Mouse (Mus musculus) T-helper 1 cell (primary cell): ENCODE results near the gene Dtwd1.
"Not testable (repeated sequence)": the region's sequence is repeated elsewhere in the genome, so short reads cannot be mapped to it uniquely, and the experiment has no call there.

ENCODE experiments used
- in situ Hi-C: fragments of 300-600 bp; cut with MboI, MseI; formaldehyde crosslinking; loops from one replicate; pipeline ENCODE4 v1.15.1; 2025; ENCODE audit warnings: high pct_unique_total_duplicates

The Dtwd1 gene

DNA sequence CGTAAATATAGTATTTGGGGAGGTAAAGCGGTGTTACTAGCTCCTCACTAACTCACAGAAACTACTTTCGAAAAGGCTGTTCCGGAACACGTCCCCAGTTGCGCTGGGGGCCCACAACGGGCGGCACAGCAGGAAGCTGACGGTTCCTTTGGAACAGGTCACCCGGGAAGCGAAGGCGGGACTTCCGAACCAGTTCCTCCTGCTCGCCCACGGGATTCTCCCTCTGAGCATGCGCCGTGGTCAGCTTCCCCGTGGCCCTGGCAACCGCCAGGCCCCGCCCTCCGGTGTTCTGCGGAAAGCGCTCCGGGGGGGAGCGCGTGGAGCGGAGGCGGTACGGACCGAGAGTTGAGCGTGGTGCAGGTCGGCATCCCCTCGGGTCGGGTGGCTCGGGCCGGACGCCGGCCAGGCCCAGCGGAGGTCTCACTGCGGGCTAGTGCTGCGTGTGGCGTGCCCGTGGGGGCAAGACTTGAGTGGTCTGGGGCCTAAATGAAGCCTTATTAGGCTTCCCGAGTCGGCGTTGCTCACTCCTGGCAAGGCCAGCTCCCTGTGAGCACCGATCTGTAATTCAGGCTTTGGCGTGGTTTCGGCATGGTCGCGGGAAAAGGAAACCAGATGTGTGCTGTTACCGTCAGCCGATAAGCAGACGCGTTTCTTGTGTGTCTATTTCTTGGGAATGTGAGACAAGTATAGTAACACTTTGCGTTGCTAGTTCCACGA, at the start of gene Dtwd1, which contains the start of gene Fam227b:
Gene Dtwd1, plus strand, starts transcription at position 287 of the 717 bp plus-strand sequence.
Gene Fam227b, minus strand, starts transcription at position 150 of the 717 bp plus-strand sequence.
- in situ Hi-C loops, result no loop called here

DNA sequence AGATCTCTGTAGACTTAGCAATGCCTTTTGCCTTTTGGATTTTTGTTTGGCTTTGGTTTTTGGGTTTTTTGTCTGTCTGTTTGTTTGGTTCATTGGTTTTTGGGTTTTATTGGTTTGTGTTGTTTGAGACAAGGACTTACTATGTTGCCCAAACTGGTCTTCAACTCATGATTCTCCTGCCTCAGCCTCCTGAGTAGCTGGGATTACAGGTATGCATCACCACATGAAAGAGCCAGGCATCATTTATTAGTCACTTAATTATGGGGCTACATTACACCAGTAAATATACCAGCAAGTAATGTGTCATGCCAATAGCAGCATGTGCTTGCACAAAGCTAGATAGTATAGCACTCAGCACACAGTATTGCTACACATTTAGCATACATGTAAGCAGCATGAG, 4.2 kb upstream of the Dtwd1 start:
- in situ Hi-C loops, result no loop called here

GRCm38 (mm10) chr2:126165277-126166018, 13.5 kb downstream of the Dtwd1 start:
- in situ Hi-C loops, result loop anchor here (10.0 kb wide), 1 partner anchor 189 kb away; no protein-coding TSS in a partner anchor

DNA sequence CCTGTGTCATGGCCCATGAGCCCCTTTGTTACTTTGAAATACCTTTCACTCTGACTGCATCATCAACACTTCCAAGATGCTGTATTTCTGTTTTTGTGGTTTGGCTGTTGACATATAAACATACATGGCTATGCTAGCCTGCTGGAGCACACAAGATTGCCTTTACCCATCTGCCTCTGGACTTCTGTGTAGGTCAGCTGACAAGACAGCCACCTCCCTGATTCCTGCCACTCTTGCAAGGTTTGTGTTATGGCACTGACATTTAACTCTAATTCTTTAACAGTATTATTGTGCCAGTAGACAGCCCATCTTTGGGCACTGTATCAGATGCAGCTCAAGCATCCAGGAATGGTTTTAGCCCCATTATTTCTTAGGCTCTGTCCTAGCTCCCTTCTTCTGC, 14.4 kb downstream of the Dtwd1 start:
- in situ Hi-C loops, result loop anchor here (10.0 kb wide), 1 partner anchor 188 kb away; no protein-coding TSS in a partner anchor

DNA sequence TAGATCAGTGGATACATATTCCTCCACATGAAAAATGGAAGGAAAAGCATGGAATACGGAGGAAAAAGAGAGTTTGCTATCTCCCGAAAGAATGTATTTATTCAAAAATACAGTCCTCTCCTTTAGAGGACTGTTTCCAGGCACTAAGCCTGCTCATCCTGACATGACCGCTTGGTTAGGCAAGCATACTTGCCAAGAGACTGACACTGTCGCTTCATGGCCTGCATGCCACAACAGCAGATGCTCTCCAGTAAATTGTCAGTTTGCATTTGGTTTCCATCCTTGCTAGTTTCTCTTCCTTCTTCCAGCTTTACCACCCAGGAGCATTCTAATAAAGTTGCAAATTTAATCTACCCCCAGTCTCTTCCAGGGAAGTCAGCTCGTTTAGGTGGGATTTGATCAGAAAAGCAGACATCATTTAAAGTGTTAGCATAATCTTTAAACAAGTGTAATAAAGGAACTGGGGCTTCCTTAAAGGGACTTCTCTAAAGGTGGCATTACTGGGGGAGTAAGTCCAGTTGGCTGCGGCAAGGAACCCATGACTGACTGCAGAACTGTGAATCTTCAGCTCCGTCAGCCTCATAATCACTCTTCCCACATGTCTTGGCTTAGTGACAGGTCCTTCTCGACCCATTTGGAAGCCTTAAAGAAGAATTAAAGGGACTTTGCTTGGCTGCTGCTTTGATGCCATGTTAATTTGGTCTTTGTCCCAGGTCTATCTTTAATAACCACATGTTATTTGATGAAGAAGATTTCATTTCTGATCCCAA, 15.1 kb downstream of the Dtwd1 start:
- in situ Hi-C loops, result loop anchor here (10.0 kb wide), 1 partner anchor 188 kb away; no protein-coding TSS in a partner anchor

DNA sequence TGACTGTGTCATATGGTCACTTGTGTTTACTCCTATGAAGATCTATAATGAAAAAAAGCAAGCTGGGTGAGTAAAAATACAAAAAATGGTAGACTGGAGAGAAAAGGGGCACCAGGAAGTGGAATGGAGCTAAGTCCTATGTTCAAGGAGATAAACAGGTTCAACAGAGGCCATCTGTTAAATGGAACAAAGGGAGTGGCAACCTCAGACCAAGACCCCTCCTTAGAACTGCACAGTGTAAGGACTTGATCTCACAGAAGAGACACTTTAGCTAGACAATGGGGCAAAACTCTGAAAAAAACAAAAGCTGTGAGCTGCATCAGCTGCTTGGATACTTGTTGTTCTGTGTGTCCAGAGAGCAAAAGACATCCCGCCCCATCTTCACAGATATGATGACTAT, 19.5 kb downstream of the Dtwd1 start:
- in situ Hi-C loops, result no loop called here

GRCm38 (mm10) chr2:126191306-126191705, 39.4 kb downstream of the Dtwd1 start:
- in situ Hi-C loops, result no loop called here

DNA sequence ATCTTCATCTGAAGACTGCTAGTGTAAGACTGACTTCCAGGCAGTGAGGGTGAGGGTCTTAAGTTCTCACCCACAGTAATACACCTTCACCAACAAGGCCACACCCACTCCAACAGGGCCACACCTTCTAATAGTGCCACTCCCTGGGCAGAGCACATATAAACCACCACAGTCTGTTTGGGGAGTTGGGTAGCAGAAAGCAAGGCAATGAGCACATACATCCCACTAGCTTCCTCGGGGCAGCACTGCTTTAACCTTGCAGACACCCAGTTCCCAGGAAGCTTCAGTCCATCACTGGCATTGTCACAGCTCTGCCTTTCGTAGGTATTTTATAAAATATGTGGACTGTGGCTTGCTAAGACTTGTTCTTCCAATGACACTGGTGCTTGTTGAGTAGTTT, 40.2 kb downstream of the Dtwd1 start:
- in situ Hi-C loops, result no loop called here

DNA sequence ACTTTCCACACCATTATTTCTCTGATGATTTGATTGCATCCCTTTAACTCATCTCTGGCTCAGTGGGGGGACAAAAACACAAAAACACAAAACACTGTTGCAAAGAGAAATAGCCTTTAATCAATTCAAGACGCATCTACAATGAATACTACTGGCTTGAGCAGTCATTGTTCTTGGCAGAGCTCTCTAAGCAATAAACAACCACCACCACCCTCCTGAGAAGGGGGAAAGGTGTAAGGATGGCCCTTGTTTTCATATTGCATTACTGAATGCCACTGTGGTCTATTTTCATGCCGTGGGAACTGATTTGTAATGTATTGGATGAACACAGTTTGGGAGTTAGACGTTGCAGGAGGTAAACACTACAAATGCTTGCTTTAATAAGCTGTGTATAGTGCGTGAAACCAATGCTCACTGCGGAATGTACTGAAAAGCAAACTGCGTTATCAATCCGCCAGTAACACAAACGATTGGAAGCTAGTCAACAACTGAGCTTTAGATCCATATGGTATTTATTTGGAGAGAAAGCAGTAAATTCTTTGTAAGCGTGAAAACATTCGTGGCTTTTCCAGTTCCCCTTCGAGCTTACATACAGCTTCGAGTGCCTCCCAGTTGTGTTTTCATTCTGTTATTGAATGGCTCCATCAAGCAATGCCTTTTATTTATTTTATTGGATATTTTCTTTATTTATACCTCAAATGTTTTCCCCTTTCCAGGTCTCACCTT, 43.9 kb downstream of the Dtwd1 start:
- in situ Hi-C loops, result no loop called here

GRCm38 (mm10) chr2:126198971-126199370, 47.0 kb downstream of the Dtwd1 start:
- in situ Hi-C loops, result no loop called here

DNA sequence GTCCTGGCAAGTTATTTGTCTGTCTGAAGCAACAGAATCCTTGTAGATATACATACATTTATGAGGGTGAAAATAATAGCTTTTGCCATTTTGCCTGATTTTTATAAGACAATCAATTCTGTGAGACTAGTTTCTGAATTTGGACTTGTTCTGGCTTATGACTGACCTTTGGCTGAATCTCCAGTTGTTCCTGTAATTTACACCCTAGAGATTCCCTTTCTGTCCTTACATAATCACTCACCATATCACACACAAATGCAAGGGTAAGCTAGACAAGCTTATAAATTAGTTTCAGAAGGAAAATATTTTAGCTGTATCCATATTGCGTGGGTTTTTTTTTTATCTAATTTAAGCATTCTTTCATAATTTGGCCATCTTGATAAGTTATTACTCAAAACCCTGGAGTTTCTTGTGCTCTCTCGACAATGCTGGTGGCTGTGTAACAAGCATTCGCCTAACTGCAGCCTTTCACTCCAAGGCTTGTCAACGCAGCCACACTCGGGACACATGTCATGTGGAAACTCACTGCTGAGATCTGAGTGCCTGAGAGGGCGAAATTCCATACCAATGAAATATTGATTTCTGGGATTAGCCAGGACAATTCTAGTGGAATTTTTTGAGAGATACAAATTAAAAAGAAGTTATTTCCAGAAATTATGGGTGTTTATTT, 59.2 kb downstream of the Dtwd1 start:
- in situ Hi-C loops, result no loop called here

DNA sequence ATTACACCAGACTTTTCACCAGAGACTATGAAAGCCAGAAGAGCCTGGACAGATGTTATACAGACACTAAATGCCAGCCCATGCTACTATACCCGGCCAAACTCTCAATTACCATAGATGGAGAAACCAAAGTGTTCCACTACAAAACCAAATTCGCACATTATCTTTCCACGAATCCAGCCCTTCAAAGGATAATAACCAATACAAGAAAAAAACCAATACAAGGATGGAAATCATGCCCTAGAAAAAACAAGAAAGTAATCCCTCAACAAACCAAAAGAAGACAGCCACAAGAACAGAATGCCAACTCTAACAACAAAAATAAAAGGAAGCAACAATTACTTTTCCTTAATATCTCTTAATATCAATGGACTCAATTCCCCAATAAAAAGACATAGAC, 62.9 kb downstream of the Dtwd1 start, which contains the start of gene Gm17555:
Gene Gm17555, plus strand, starts transcription at position 301 of the 400 bp plus-strand sequence.
- in situ Hi-C loops, result not testable (repeated sequence)
